Mouse (Mus musculus) lung, embryonic 14.5 days (tissue): ENCODE data around the gene Pigq. TPM values are rescaled to one million over a fixed set of nuclear protein-coding genes. Genes with fewer than 3 reads are reported as not detected.

ENCODE experiments used
- ATAC-seq: fragments of 200-750 bp; cut with Nextera tagmentation; 2 replicates; pipeline ENCODE4 v1.8.0; 2017; ENCODE audit warnings: mild to moderate bottlenecking, moderate TSS enrichment, moderate library complexity; ENCODE audit not compliant: insufficient read depth
- DNase-seq: peaks from one replicate; pipeline ENCODE4 v3.0.0-alpha.2; 2015
- H3K27ac ChIP-seq: fragments of 300-500 bp; sonication (generic); 2 replicates; pipeline ENCODE4 v1.5.1; 2014; ENCODE audit warnings: low read depth, mild to moderate bottlenecking, moderate library complexity
- H3K27me3 ChIP-seq: fragments of 300-500 bp; sonication (generic); 2 replicates; pipeline ENCODE4 v1.6.1; 2014; ENCODE audit warnings: low read length, control low read depth; ENCODE audit not compliant: insufficient read depth
- H3K36me3 ChIP-seq: fragments of 300-500 bp; sonication (generic); 2 replicates; pipeline ENCODE4 v1.6.1; 2014; ENCODE audit warnings: control low read depth; ENCODE audit not compliant: insufficient read depth
- H3K4me1 ChIP-seq: fragments of 300-500 bp; sonication (generic); 2 replicates; pipeline ENCODE4 v1.6.1; 2014; ENCODE audit warnings: antibody characterized with exemption, control low read depth; ENCODE audit not compliant: insufficient read depth
- H3K4me2 ChIP-seq: fragments of 300-500 bp; sonication (generic); 2 replicates; pipeline ENCODE4 v1.6.1; 2014; ENCODE audit warnings: mild to moderate bottlenecking
- H3K4me3 ChIP-seq: fragments of 300-500 bp; sonication (generic); 2 replicates; pipeline ENCODE4 v1.5.1; 2014; ENCODE audit warnings: low read depth, low read length
- H3K9ac ChIP-seq: fragments of 300-500 bp; sonication (generic); 2 replicates; pipeline ENCODE4 v1.6.1; 2014
- H3K9me3 ChIP-seq: fragments of 300-500 bp; sonication (generic); 2 replicates; pipeline ENCODE4 v1.6.1; 2016; ENCODE audit warnings: low read depth, low read length, control low read depth
- CTCF ChIP-seq: IDR thresholded peaks from 2 replicates; pipeline ENCODE4 v1.5.1; 2016; ENCODE audit warnings: antibody characterized with exemption, low read depth
- WGBS: fragments of 180-500 bp; shearing (Covaris S2); extraction: QIAGEN DNeasy Blood & Tissue Kit; methylation state at CpG from one replicate; pipeline ENCODE4 v1.1.7; 2014; 5-methylcytosine and 5-hydroxymethylcytosine counted together
- polyA plus RNA-seq: library from polyadenylated mRNA; unstranded; fragments of >200 nt; fragmentation: Nextera tagmentation; extraction: Ambion mirVana; gene quantifications from 2 replicates; pipeline ENCODE4 v1.2.1, GENCODE M21; 2014

Gene Pigq
- 65.9 and 69.0 TPM in 2 replicates for polyA plus RNA-seq

DNA sequence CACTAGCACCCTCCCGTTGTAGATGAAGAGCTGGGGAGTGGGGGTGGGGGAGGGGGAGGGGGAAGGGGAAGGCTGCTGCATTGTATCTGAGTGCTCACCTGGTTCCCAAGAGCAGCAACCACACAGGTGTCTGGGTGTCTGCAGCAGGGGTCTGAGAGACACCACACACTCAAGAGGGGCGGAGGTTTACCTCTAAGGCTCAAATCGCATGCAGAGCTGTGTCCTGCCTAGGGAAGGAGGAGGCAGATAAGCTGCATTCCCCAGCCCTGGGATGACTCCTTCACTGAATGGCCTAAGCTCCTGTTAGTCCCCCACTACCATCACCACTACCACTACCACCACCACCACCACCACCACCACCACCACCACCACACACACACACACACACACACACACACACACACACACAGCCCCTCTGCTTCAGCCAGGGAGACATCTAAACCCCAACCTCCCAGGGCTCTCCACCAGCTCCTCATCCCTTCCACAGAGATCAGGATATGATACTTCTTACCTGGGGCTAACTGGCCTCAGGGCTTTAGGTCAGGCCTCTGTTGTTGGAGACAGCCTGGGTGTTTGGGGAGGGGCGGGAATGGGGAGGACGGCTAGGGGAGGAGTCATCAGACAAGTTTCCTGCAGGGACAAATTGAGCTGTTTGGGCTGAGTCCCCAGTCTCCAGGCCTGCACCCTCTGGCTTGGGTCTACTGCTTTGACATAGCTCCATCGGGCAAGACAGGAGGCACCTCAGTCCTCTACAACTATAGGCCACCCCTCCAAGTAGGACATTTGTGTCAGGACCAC is at the start of gene Pigq, which contains the start of gene Nhlrc4:
TSS of gene Pigq (minus strand) at position 571 of the 798 bp plus-strand sequence.
TSS of gene Nhlrc4 (minus strand) at position 596 of the 798 bp plus-strand sequence.
- Histone ChIP-seq H3K4me1 (no peaks in the 10 kb centered on the region; the same call in 1 of the 2 replicates), H3K4me2 (no peak within 1 kb of the TSS), H3K9me3 (no peaks in the 10 kb centered on the region), H3K36me3 (no peaks in the 10 kb centered on the region), H3K4me3 (no peak within 1 kb of the TSS), H3K27ac (no peak within 1 kb of the TSS), H3K9ac (0 out of 2 replicates have a peak within 1 kb of the TSS, but pooled peaks have one; percentile 20), H3K27me3 (no peaks in the 10 kb centered on the region)
- ATAC-seq (no peak), DNase-seq (no peak)
- no peak for TF ChIP-seq CTCF
- WGBS: 52% methylated on average over 6 of the region's 6 CpGs

DNA sequence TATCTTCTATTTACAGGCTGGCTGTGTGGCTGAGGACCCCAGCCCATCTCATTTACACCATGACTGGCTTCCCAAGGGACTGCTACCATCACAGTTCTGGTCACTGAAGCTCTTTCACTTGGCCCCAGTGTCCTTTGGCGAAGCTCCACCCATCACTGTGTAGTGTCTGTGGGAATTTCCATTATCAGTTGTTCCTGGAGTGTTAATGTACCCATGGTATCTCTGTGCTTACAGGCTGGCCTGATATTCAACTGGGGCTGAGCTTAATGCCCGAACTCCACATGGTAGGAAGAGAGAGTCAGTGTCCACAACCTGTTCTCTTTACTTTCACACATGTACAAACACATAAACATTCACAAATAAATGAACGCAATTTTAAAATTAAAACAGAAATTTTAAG is 48.8 kb upstream of the Pigq start:
- DNase-seq (no peak), ATAC-seq (no peak)
- Histone ChIP-seq H3K4me3 (no peak overlapping the region), H3K4me1 (no peaks in the 10 kb centered on the region), H3K27ac (no peak overlapping the region), H3K36me3 (peaks cover 67% of the 10 kb centered on the region), H3K9ac (no peak overlapping the region), H3K4me2 (no peak overlapping the region), H3K27me3 (no peaks in the 10 kb centered on the region), H3K9me3 (no peaks in the 10 kb centered on the region)
- WGBS: 82% methylated on average over 3 of the region's 3 CpGs
- no peak for TF ChIP-seq CTCF

DNA sequence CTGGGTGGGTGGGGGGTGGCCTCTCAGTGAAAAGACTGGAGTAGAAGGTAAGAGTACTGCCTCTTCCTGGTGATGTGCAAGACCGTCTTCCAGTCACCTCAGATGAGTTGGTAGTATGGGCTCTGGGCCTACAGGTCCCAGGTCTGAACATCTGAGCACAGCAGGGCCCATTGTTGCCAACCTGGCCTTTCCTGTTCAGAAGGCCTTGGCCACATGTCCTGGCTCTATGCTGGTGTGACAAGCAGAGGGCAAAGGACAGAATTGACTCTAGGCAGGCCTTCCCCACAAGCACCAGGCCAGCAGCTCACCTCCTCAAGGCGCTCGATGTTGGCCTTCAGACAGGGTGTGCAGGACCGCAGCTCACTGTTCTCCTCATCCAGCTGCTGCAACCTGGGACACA is 47.5 kb upstream of the Pigq start:
- WGBS: 98% methylated on average over 4 of the region's 4 CpGs
- no peak for ATAC-seq

DNA sequence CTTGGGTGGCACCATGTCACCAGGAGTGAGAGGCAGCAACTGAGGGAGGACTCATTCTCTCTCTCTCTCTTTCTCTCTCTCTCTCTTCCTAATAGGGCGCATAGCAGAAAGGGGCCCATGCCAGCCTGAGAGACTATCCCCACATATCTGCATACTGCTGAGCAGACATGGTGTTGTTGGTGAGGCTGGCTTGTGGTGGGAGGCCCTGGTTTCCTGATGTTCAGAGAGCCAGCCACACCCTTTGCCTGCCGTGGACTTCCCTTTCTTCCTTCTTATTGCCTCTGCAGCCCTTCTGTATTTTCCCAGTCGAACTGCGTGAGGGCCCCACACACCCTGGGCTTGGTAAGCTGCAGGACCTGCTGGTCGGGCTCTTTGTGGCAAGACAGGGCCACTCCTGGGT is 45.6 kb upstream of the Pigq start:
- Histone ChIP-seq H3K27ac (no peak overlapping the region), H3K36me3 (peaks cover 51% of the 10 kb centered on the region), H3K9me3 (no peaks in the 10 kb centered on the region), H3K9ac (no peak overlapping the region), H3K4me2 (no peak overlapping the region), H3K27me3 (no peaks in the 10 kb centered on the region), H3K4me3 (no peak overlapping the region), H3K4me1 (no peaks in the 10 kb centered on the region)
- no peak for DNase-seq
- 90% methylated on average over 5 of the region's 5 CpGs for WGBS
- TF ChIP-seq CTCF: no peak
- ATAC-seq: no peak

More for the DNA sequence above, 47.5 kb upstream of the Pigq start:
- H3K27me3 ChIP-seq: no peaks in the 10 kb centered on the region
- H3K9ac ChIP-seq: no peak overlapping the region
- no peak overlapping the region for H3K4me3 ChIP-seq
- no peak overlapping the region for H3K4me2 ChIP-seq
- H3K9me3 ChIP-seq: no peaks in the 10 kb centered on the region
- DNase-seq: no peak
- no peak overlapping the region for H3K27ac ChIP-seq
- no peak for TF ChIP-seq CTCF
- peaks cover 59% of the 10 kb centered on the region for H3K36me3 ChIP-seq
- no peaks in the 10 kb centered on the region for H3K4me1 ChIP-seq

DNA sequence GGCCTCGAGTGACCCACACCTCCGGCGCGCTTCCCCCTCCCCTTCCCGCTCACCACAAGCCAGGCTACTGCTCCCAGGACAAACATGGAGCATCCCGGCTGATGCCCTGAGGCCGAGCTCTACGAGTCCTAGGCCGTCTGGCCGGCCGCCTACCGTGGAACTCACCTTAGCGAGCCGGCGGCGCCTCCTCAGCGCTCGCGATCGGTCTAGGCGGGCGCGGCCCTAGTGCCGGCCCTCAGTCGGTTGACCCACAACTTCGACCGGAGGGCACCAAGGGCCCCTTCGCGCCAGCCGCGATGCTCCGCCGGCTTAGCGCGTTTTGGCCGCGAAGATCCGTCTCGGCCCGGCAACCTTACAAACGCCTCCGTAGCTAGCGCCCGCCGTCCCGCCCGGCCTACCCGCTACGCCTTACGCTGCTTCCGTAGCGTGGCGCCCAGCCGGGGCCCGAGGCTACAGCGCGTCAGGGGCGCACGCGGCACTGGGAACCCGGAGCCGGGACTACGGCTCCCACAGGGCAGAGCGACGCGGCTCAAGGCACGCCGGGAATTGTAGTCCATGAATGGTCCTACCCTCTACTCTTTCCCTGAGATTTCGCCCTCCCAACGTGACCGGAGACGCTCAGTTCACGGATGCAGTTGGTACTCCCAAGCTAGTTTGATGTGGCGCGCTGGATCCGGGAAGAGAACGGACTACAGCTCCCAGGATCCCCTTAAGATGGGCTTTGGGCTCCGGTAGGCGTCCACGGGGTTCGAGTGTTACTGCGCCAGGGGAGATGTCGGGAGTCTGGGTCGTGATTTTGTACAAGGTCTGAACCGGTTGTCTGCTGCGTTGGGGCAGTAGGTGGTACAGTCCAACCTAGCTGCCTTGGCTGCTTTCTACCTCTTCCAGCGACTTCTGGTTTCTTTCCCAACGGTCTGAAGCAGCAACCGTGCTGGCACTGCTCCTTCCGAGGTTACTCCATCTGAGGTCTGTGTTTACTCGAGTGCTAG is 40.9 kb upstream of the Pigq start, which contains the start of gene Capn15:
TSS of gene Capn15 (minus strand) at position 491 of the 989 bp plus-strand sequence.
- H3K27me3 ChIP-seq: no peaks in the 10 kb centered on the region
- H3K9ac ChIP-seq: peak within 1 kb of the TSS; percentile 88
- H3K4me1 ChIP-seq: 0 out of 2 replicates have a peak, but pooled peaks cover 6% of the 10 kb centered on the region
- peak; percentile 99 for DNase-seq
- H3K4me3 ChIP-seq: peak within 1 kb of the TSS; percentile 95
- peak within 1 kb of the TSS; percentile 62 for H3K27ac ChIP-seq
- under 1% methylated on average over 91 of the region's 91 CpGs for WGBS
- no peaks in the 10 kb centered on the region for H3K9me3 ChIP-seq
- ATAC-seq: peak; percentile 100
- peaks cover 18% of the 10 kb centered on the region for H3K36me3 ChIP-seq
- H3K4me2 ChIP-seq: peak within 1 kb of the TSS; percentile 88
- no peak for TF ChIP-seq CTCF

DNA sequence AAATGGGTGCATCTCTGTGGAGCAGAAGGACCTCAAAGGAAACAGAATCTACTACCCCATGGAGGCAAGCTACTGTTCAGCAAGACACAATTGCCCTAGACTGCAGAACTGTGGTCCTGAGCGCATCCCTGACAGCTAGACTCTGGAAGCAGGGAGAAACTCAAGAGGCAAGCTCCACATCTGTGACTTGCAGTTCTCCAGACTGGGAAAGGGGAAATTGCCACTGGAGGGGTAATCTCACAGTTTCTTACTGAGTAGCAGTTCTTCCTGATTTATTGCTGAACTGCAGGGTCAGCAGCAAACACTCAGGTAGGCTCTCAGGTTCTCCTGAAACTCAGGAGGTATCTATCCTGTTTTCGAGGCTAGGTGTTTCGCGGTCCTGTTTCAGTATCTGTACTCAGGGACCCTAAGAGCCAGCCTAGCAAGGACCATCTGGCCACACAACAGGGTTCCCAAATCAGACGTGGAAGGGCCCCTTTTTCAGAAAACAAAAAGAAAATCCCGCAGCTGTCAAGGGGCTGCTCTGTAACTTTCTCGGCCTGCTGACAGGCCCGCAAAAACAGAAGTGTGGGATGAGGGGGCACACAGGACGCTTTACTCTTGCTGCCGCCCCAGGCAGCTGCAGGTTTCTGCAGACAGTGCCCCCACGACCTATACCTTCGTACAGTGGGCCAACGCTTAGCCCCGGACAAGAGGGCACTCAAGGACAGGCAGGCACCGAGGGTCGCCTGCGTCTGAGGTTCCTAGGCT is 40.0 kb upstream of the Pigq start:
- peak overlapping the region; percentile 95 for H3K4me3 ChIP-seq
- H3K27me3 ChIP-seq: no peaks in the 10 kb centered on the region
- ATAC-seq (no peak), DNase-seq (peak; percentile 16)
- peak overlapping the region; percentile 62; the same call in 1 of the 2 replicates for H3K27ac ChIP-seq
- H3K9ac ChIP-seq: peak overlapping the region; percentile 88
- H3K9me3 ChIP-seq: no peaks in the 10 kb centered on the region
- 0 out of 2 replicates have a peak, but pooled peaks cover 6% of the 10 kb centered on the region for H3K4me1 ChIP-seq
- WGBS: 9% methylated on average over 17 of the region's 17 CpGs
- no peak for TF ChIP-seq CTCF
- peak overlapping the region; percentile 88 for H3K4me2 ChIP-seq
- H3K36me3 ChIP-seq: peaks cover 9% of the 10 kb centered on the region; the same call in 1 of the 2 replicates
